Mouse (Mus musculus): ENCODE results near the gene Cluap1. TPM values are rescaled to one million over a fixed set of nuclear protein-coding genes. Genes with fewer than 3 reads are reported as not detected.

Gene Cluap1
- 4.1 and 4.9 TPM in 2 replicates for polyA plus RNA-seq (2012; rRNA removed)

DNA sequence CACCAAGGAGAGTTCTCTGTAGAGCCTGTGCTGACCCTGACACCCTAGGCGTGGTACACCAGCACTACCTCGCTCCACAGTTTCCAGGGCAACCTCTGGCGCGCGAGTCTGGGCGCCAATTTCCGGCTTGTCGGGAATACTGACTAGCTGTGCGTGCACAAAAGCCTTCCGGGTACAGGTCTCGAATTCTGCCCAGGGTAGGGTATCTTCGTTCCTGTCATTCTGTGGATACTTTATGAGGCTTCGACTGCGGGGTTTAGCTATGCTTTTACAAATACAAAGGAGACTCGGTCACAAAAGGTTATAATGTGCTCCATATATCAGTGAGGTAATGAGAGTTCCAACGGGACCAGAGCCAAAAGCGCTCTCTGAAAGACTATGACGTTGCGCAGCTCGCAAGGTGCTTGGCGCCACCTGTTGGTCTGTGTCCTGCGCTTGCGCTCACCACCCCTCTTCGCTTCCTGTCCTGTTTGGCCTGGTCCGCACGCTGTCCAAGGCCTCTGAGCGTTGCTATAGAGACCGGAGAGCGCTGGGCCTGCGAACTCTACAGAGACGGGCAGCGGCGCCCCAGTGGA, at the start of gene Cluap1, which contains the start of gene 1700037C18Rik:
Gene Cluap1, plus strand, starts transcription at position 265 of the 575 bp plus-strand sequence.
Gene 1700037C18Rik, minus strand, starts transcription at position 153 of the 575 bp plus-strand sequence.

DNA sequence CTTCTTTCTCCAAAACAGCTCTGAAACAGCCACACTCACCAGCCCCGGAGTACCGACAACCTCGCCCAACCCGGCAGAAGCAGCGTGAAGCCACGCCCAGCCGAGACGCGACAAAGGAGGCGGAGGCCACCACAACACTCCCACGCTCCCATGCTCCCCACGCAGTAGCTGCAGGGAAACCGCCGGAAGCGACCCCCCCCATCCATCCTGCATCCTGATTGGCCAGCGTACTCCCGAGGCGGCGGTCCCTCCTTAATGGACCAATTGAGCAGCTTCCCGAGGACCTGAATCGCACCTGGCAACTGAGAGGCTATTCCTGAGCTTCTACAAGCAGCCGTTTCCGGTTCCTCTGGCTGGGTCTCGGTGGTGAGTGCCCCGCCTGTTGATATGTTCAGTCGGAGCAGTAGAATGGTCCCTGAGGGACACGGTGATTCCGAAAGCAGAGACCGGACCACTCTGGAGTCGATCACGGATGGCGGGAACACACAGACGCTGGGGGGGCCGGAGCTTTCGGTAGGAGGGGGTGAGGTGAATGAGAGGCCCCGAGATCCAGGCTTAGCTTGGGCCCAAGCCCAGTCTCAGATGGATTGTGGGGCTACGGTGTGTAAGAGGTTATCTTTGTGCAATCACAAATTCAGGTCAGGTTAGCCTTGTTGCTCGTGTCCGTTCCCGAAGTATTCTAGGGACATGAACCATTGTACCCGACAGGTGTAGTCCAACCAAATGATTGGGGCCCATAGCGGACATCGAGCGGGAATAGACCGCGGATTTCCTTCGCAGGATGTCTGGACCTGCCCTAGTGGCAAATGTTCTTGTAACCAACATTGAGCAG, 36.2 kb upstream of the Cluap1 start, which contains the start of gene Naa60:
Gene Naa60, plus strand, starts transcription at position 160 of the 832 bp plus-strand sequence.

DNA sequence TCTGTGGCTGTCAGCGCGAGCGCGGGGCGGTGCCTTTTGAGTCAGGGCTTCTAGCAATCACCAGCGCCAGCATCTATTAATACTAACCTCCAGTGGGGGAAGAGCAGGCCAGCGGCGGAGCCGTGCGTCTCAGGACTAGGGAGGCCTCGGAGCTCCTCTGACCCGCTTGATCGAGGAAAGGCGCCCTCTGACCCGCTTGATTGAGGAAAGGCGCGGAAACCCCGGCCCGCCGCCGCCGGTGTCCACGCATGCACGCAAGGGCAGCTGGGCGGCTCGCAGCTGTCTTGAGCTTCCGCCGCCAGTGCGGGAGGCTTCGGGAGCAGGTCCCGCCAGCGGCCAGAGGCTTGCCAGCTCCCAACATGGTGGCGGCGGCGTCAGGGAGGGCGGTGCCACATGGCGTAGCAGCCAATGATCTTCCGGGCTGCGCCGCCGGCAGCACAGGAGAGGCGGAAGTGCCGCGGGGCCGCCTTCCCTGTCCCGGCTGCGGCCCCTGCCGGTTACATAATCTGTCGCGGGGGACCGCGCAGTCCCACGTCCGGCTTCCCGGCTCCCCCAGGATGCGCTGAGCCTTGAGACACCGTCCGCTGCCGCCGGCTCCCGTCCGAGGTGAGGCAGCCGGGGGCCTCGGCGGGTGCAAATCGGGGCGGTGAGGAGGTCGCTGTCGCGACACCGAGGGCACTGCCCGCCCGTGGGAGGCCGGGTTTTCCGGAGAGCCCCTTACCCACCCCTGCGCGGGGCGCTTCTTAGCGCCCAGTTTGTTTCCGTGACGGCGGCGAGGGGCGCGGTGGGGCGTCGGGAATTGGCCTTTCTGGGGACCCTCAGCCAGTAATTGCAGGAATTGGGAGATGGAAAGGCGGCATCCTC, 24.2 kb upstream of the Cluap1 start, which contains the start of the genes Zfp597 and Gm20695:
Gene Zfp597, minus strand, starts transcription at position 361 of the 864 bp plus-strand sequence.
Gene Gm20695, plus strand, starts transcription at position 448 of the 864 bp plus-strand sequence.

DNA sequence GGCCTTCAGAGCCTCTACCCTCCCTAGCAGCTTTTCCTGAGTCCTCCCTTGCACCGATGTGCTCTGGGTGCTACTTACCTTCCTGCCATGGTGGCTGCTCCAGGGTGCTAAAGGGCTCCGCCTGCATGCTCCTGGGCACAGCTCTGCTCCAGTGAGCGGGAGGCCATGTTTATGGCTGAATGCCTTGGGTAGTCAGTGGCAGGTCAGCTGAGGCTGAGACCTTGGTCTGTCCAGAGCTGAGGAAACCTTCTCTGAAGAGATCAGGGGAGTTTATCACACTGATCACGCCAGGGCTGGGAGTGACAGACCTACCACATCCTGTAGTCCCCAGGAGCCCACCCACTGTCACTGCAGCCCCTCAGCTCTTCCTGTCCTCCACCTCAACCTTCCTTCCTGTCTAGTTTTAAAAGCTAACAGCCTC, 67.7 kb downstream of the Cluap1 start, which contains the start of gene Nlrc3:
Gene Nlrc3, minus strand, starts transcription at position 382 of the 421 bp plus-strand sequence.

Other genes with a start within 250 kb of the Cluap1 start
- gene Mefv, start 190.7 kb upstream of the Cluap1 start, polyA plus RNA-seq (2012; rRNA removed) = 0.62 and 0.92 TPM in 2 replicates
- 5.8 and 5.9 TPM in 2 replicates for gene Zfp263, start 164.7 kb upstream of the Cluap1 start, polyA plus RNA-seq (2012; rRNA removed)
- not detected in 2 replicates for gene Olfr15, start 77.9 kb upstream of the Cluap1 start, polyA plus RNA-seq (2012; rRNA removed)
- 1.5 and 2.1 TPM in 2 replicates for gene Zfp174, start 61.5 kb upstream of the Cluap1 start, polyA plus RNA-seq (2012; rRNA removed)
- gene Naa60, start 36.4 kb upstream of the Cluap1 start, polyA plus RNA-seq (2012; rRNA removed) = 25.1 and 28.9 TPM in 2 replicates
- gene Zfp597, start 24.2 kb upstream of the Cluap1 start, polyA plus RNA-seq (2012; rRNA removed) = 2.3 and 2.9 TPM in 2 replicates
- gene Gm20695, start 24.2 kb upstream of the Cluap1 start, polyA plus RNA-seq (2012; rRNA removed) = 0.13 and 0.26 TPM in 2 replicates
- 0.87 and 1.2 TPM in 2 replicates for gene 1700037C18Rik, start 112 bp upstream of the Cluap1 start, polyA plus RNA-seq (2012; rRNA removed)
- gene Nlrc3, start 67.8 kb downstream of the Cluap1 start, polyA plus RNA-seq (2012; rRNA removed) = 0.85 and 0.89 TPM in 2 replicates
- 10.8 and 11.7 TPM in 2 replicates for gene Slx4, start 95.0 kb downstream of the Cluap1 start, polyA plus RNA-seq (2012; rRNA removed)
- 0.06 and 0.10 TPM in 2 replicates for gene Dnase1, start 128.1 kb downstream of the Cluap1 start, polyA plus RNA-seq (2012; rRNA removed)
- 87.6 and 98.2 TPM in 2 replicates for gene Trap1, start 169.0 kb downstream of the Cluap1 start, polyA plus RNA-seq (2012; rRNA removed)